Mouse (Mus musculus) mature B cell (primary cell): ENCODE measurements around the gene Ankar.

Experiments used
- in situ Hi-C: fragments of 300-500 bp; cut with MboI; formaldehyde crosslinking; loops from 2 replicates; pipeline ENCODE4 v1.14.3; 2019

Ankar gene

GRCm38 (mm10) chr1:72711684-72712083, 11.3 kb upstream of the Ankar start:
- in situ Hi-C loops: loop anchor here (10.0 kb wide), 1 partner anchor 127 kb away; the partner anchor contains the start of gene Smarcal1

- in situ Hi-C loops: loop anchor here (10.0 kb wide), 1 partner anchor 126 kb away; the partner anchor contains the start of gene Smarcal1
These were observed 10.6 kb upstream of the Ankar start, which contains the start of gene Rpl37a for GRCm38 (mm10) chr1:72710753-72711653. TSS of gene Rpl37a (plus strand) at chr1:72711290.

GRCm38 (mm10) chr1:72707525-72707924, 7.1 kb upstream of the Ankar start:
- in situ Hi-C loops: no loop called here

GRCm38 (mm10) chr1:72698651-72699050, 1.7 kb downstream of the Ankar start:
- in situ Hi-C loops: no loop called here

- in situ Hi-C loops: no loop called here
These were observed 4.1 kb downstream of the Ankar start for GRCm38 (mm10) chr1:72696256-72696655.

- in situ Hi-C loops: no loop called here
These were observed 27.3 kb downstream of the Ankar start for GRCm38 (mm10) chr1:72673070-72673469.

GRCm38 (mm10) chr1:72640658-72641410, 59.5 kb downstream of the Ankar start:
- in situ Hi-C loops: no loop called here

GRCm38 (mm10) chr1:72635221-72635620, 65.2 kb downstream of the Ankar start:
- in situ Hi-C loops: no loop called here

- in situ Hi-C loops: no loop called here
These were observed 88.2 kb downstream of the Ankar start for GRCm38 (mm10) chr1:72612172-72612571.

- in situ Hi-C loops: no loop called here
These were observed 90.2 kb downstream of the Ankar start for GRCm38 (mm10) chr1:72609887-72610877.

GRCm38 (mm10) chr1:72609129-72609528, 91.2 kb downstream of the Ankar start:
- in situ Hi-C loops: no loop called here

- in situ Hi-C loops: no loop called here
These were observed 94.1 kb downstream of the Ankar start for GRCm38 (mm10) chr1:72606186-72606673.

- in situ Hi-C loops: no loop called here
These were observed 97.6 kb downstream of the Ankar start for GRCm38 (mm10) chr1:72602803-72603202.

- in situ Hi-C loops: no loop called here
These were observed 98.2 kb downstream of the Ankar start for GRCm38 (mm10) chr1:72602186-72602585.

- in situ Hi-C loops: no loop called here
These were observed 99.1 kb downstream of the Ankar start for GRCm38 (mm10) chr1:72601233-72601632.

- in situ Hi-C loops: no loop called here
These were observed 99.6 kb downstream of the Ankar start for GRCm38 (mm10) chr1:72600778-72601177.

GRCm38 (mm10) chr1:72599146-72600101, 101.0 kb downstream of the Ankar start:
- in situ Hi-C loops: loop anchor here (25.0 kb wide), 1 partner anchor 1037 kb away; the partner anchor contains the start of gene Atic

- in situ Hi-C loops: loop anchor here (25.0 kb wide), 1 partner anchor 1034 kb away; the partner anchor contains the start of gene Atic
These were observed 104.1 kb downstream of the Ankar start for GRCm38 (mm10) chr1:72596231-72596630.

- in situ Hi-C loops: loop anchor here (25.0 kb wide), 1 partner anchor 1033 kb away; the partner anchor contains the start of gene Atic
These were observed 104.7 kb downstream of the Ankar start for GRCm38 (mm10) chr1:72595686-72596085.
